Mouse (Mus musculus) heart, embryonic 12.5 days (tissue): ENCODE measurements at regions not wholly inside any gene's neighbourhood (a gene's known extent, or its start where the extent isn't known, plus 50 kb on each side); places are given as distances from the start of the nearest gene placed in this dataset.

Source experiments
- ATAC-seq: fragments of 200-750 bp; cut with Nextera tagmentation; 2 replicates; pipeline ENCODE4 v1.8.0; 2017; ENCODE audit warnings: moderate TSS enrichment, moderate library complexity; ENCODE audit not compliant: insufficient number of reproducible peaks, low FRiP score
- H3K27ac ChIP-seq: fragments of 300-500 bp; sonication (generic); 2 replicates; pipeline ENCODE4 v1.5.1; 2016; ENCODE audit warnings: mild to moderate bottlenecking, moderate library complexity; ENCODE audit not compliant: poor library complexity, severe bottlenecking
- H3K27me3 ChIP-seq: fragments of 300-500 bp; sonication (generic); replicated peaks from 2 replicates; pipeline ENCODE4 v1.6.1; 2016; ENCODE audit warnings: mild to moderate bottlenecking, moderate library complexity
- H3K36me3 ChIP-seq: fragments of 300-500 bp; sonication (generic); 2 replicates; pipeline ENCODE4 v1.6.1; 2016; ENCODE audit warnings: mild to moderate bottlenecking, moderate library complexity
- H3K4me1 ChIP-seq: fragments of 300-500 bp; sonication (generic); replicated peaks from 2 replicates; pipeline ENCODE4 v1.6.1; 2016; ENCODE audit warnings: mild to moderate bottlenecking
- H3K4me2 ChIP-seq: fragments of 300-500 bp; sonication (generic); 2 replicates; pipeline ENCODE4 v1.6.1; 2016; ENCODE audit warnings: mild to moderate bottlenecking, moderate library complexity
- H3K4me3 ChIP-seq: fragments of 300-500 bp; sonication (generic); 2 replicates; pipeline ENCODE4 v1.5.1; 2016; ENCODE audit warnings: mild to moderate bottlenecking
- H3K9ac ChIP-seq: fragments of 300-500 bp; sonication (generic); 2 replicates; pipeline ENCODE4 v1.6.1; 2016; ENCODE audit warnings: mild to moderate bottlenecking, moderate library complexity
- H3K9me3 ChIP-seq: fragments of 300-500 bp; sonication (generic); replicated peaks from 2 replicates; pipeline ENCODE4 v1.6.1; 2016; ENCODE audit warnings: mild to moderate bottlenecking, moderate library complexity
- WGBS: fragments of 180-500 bp; shearing (Covaris S2); methylation state at CpG from one replicate; pipeline ENCODE4 v1.1.7; 2016; 5-methylcytosine and 5-hydroxymethylcytosine counted together

DNA sequence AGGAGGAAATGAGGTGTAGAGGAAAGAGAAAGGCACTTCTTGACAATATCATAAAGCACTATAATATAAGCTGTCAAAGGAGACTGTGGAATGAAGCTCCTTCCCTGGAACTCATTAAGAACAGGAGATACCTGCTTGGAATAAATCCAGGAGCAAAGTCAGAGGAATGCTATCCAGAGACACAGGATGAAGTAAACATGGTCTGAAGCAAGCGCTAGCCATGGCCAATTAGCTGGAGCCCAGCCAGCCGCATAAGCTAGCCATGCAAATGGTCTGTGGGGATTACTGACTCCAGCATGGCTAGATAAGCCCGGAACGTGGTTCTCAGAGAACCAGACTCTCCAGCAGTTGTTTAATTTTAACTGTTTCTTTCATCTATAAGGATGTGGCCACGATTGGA is 54.9 kb upstream of the Gpc3 start:
- no peak for ATAC-seq
- H3K36me3 ChIP-seq = no peaks in the 10 kb centered on the region
- H3K4me1 ChIP-seq = 0 out of 2 replicates have a peak, but pooled peaks cover 6% of the 10 kb centered on the region
- H3K9ac ChIP-seq = no peak overlapping the region
- H3K4me3 ChIP-seq = no peak overlapping the region
- H3K9me3 ChIP-seq = no peaks in the 10 kb centered on the region
- H3K27me3 ChIP-seq = no peaks in the 10 kb centered on the region
- WGBS = 22% methylated on average over 5 of the region's 5 CpGs
- H3K27ac ChIP-seq = no peak overlapping the region
- no peak overlapping the region for H3K4me2 ChIP-seq

DNA sequence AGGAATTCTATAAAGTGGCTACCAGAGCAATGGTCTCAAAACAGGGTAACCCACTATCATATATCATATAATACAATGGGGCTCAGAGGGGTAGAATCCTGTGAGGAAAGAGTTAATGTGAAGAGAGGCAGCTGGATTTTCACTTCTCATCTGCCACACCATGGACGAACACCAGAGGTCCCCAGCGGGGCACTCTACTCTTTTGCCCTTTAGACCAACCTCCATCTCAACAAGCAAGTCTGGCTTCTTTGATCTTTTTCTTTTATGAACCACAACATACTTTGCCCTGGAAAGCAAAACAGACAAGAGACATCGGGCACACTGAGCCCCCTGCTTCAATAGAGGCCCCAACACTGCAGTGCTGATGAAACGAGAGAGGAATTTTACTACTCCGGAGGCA is 65.3 kb upstream of the Gpc3 start:
- Histone ChIP-seq H3K4me3 (no peak overlapping the region), H3K9me3 (no peaks in the 10 kb centered on the region), H3K36me3 (no peaks in the 10 kb centered on the region), H3K4me2 (peak overlapping the region; percentile 34), H3K9ac (no peak overlapping the region), H3K27me3 (no peaks in the 10 kb centered on the region), H3K4me1 (no peaks in the 10 kb centered on the region), H3K27ac (no peak overlapping the region)
- ATAC-seq = no peak
- 20% methylated on average over 5 of the region's 5 CpGs for WGBS

DNA sequence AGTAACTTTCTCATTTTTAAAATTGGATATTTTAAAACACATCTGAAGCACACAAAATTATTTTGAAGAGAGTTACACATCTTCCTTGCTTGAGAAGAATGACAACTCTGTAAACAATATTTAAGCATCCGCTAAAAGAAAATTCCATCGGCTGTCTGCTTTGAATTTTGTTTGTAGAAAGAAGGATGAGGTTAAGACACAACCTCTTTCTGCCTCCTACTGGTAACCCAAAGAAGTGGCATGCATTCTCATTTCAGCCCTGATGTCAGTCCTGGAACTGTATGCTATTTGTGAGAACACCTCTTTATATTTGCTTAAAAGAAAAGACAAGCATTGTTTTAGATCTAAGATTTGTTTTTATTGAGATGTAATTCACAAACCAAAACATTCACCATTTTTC is 80.6 kb upstream of the Gpc3 start:
- Histone ChIP-seq H3K27ac (no peak overlapping the region), H3K4me2 (no peak overlapping the region), H3K4me3 (no peak overlapping the region), H3K9ac (no peak overlapping the region), H3K9me3 (no peaks in the 10 kb centered on the region), H3K36me3 (no peaks in the 10 kb centered on the region), H3K27me3 (no peaks in the 10 kb centered on the region), H3K4me1 (no peaks in the 10 kb centered on the region)
- 48% methylated on average over 2 of the region's 2 CpGs for WGBS
- no peak for ATAC-seq

DNA sequence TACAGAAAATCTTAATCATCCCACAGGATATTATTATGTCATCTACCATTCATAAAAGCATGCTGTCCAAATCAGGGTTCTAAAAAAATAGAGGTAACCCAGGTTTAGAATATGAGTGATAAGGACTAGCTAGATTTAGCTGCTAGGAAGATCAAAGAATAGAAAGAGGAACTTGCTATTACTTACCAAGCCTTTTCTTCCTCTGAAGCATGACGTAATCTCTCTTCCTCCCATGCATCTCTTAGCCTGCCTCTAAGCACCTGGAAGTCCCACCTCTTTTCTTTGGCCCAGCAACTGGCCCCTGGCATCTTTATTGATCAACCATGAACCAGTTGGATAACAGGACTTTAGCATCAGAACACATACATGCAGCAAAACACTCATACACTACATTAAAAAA is 85.9 kb upstream of the Gpc3 start:
- no peak overlapping the region for H3K4me3 ChIP-seq
- no peak for ATAC-seq
- H3K4me1 ChIP-seq = no peaks in the 10 kb centered on the region
- no peaks in the 10 kb centered on the region for H3K27me3 ChIP-seq
- H3K36me3 ChIP-seq = no peaks in the 10 kb centered on the region
- no peaks in the 10 kb centered on the region for H3K9me3 ChIP-seq
- no peak overlapping the region for H3K9ac ChIP-seq
- H3K27ac ChIP-seq = no peak overlapping the region
- H3K4me2 ChIP-seq = no peak overlapping the region
- 74% methylated on average over 1 of the region's 1 CpGs for WGBS

DNA sequence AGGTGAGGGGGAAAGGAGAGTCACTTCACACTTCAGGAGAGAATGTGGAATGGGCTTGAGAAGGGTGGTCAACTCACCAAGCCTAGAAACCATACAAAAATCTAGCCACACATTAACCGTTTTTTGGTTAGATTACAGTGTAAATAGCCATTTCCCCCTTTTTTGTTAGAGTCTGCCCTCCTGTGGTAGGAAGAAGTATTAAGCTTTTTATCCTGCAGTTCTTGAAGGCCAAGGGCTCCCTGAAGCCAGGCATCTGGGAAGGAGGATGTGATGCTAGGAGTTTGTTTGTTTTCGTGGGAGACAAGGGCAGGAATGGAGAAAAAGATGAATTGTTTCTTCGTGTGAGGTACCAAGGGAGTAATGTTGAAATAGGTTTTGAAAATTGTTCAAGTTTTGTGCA is 73.5 kb upstream of the Ccdc160 start:
- Histone ChIP-seq H3K9me3 (no peaks in the 10 kb centered on the region), H3K9ac (no peak overlapping the region), H3K4me3 (no peak overlapping the region), H3K27me3 (no peaks in the 10 kb centered on the region), H3K36me3 (no peaks in the 10 kb centered on the region), H3K4me1 (no peaks in the 10 kb centered on the region), H3K27ac (no peak overlapping the region), H3K4me2 (no peak overlapping the region)
- 22% methylated on average over 3 of the region's 3 CpGs for WGBS
- no peak for ATAC-seq

DNA sequence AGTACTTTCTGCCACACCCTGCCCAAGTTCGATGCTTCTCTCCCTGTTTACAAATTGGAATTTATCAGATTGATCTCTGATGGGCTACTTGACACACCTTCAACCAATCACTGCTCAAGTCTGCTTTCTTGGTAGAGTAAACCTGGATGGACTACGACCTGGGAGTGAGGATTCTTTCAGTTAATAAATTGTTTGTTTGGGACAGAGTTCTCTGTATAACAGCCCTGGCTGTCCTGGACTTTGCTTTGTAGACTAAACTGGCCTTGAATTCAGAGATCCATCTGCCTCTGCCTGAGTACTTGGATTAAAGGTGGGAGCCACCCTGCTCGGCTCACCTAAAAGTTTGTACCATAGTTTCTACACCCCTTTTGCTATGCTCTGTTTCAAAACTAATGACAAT is 52.9 kb upstream of the Ccdc160 start:
- Histone ChIP-seq H3K9me3 (no peaks in the 10 kb centered on the region), H3K9ac (no peak overlapping the region), H3K4me1 (no peaks in the 10 kb centered on the region), H3K4me2 (no peak overlapping the region), H3K4me3 (no peak overlapping the region), H3K36me3 (no peaks in the 10 kb centered on the region), H3K27me3 (peaks cover 14% of the 10 kb centered on the region; the same call in 1 of the 2 replicates), H3K27ac (no peak overlapping the region)
- 71% methylated on average over 3 of the region's 3 CpGs for WGBS
- no peak for ATAC-seq
